Mouse (Mus musculus) adrenal gland, adult 2 months (tissue): Measurements from ENCODE around the gene Gm10100. TPM values are rescaled to one million over a fixed set of nuclear protein-coding genes. Genes with fewer than 3 reads are reported as not detected.
"Not testable (repeated sequence)": the region's sequence is repeated elsewhere in the genome, so short reads cannot be mapped to it uniquely, and the experiment has no call there.

ENCODE experiments used
- DNase-seq: peaks from one replicate; pipeline ENCODE4 v3.0.0; 2021
- long read RNA-seq: library from polyadenylated mRNA; stranded (forward); transcript quantifications from one replicate; pipeline ENCODE4 v2.0.0, GENCODE M21; 2021
- polyA plus RNA-seq: library from polyadenylated mRNA; depleted of rRNA; stranded (reverse); fragments of >200 nt; gene quantifications from 2 replicates; pipeline ENCODE4 v1.2.3, GENCODE M21; 2012; rRNA removed
- total RNA-seq, 2 experiments: library from RNA; stranded (reverse); gene quantifications; 2 replicates each; pipeline ENCODE4 v1.2.3; 2021

Gm10100 gene
- total RNA-seq (not detected), polyA plus RNA-seq (not detected in 2 replicates)
- long read RNA-seq = 0 reads

DNA sequence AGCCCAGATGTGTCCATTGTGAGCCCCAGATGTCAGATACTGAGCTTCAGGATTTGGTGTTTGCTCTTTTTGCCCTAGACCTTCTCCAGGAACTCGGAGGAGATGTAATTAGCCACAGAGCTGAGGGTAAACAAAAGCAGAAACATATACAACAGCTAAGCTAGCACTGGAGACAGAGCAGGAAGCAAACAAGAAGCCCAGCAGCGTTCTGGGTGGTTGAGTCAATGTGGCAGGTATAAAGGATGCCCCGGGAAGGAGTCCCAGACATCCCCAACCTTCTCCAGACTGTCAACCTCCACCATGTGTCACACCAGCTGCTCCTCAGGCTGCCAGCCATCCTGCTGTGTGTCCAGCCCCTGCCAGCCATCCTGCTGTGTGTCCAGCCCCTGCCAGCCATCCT is at the start of gene Gm10100:
Gene Gm10100 (plus strand): TSS at position 301 of the 400 bp plus-strand sequence.
- no peak for DNase-seq

DNA sequence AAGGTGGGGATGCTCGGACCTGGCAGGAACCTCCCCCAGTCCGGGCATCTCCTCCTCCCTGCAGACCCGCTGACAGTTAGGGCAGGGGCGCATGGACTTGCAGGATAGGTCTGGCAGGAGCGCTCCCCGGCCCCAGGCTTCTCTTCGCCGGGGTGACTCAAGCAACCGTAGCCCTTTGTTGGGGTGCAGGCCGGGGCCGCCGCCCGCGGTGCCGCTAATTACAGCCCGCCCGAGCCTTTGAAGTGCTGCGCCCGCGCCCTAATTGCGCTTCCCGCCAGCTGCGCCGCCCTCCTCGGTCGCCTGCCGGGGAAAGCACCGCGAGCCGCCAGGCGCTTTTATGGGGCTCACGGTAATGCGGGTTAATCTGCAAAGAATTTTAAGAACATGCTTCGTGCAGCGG is 48.7 kb upstream of the Gm10100 start:
- no peak for DNase-seq

DNA sequence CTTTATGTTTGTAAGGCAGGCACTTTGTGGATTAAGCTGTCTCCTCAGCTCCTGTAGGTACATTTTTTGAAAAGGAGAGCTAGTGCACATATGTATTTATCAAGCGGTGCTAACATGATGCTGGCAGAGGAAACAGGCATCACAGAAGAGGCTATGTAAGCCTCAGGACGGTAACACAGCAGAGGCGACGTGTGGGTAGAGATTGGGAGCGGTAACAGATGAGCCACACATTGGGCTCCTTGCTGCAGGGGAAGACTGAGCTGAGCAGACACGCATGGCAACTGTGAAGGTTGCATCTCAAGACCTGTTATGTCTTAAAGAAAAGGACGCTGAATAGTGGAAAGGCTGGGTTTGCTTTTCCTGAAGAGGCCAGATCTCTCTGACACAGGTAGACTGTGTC is 43.3 kb upstream of the Gm10100 start:
- DNase-seq = no peak

DNA sequence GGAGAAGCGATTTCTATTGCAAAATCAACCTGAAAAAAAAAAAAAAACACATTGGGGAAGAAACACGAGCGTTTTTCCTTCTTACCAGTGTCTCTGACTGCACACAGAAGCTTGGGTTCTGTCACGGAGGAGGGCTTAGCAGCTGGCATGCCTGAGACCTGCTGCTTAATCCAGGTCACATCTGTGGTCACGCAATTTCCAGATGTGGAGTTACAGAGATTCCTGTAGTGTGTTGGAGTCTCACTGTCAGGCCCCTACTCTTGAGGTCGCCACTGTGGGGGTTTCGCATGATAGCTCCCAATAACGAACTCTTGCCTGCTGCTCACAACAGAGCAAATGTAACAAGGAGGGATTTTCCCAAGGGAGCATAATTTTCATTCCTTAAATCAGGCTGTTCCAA is 42.1 kb upstream of the Gm10100 start:
- DNase-seq = no peak

DNA sequence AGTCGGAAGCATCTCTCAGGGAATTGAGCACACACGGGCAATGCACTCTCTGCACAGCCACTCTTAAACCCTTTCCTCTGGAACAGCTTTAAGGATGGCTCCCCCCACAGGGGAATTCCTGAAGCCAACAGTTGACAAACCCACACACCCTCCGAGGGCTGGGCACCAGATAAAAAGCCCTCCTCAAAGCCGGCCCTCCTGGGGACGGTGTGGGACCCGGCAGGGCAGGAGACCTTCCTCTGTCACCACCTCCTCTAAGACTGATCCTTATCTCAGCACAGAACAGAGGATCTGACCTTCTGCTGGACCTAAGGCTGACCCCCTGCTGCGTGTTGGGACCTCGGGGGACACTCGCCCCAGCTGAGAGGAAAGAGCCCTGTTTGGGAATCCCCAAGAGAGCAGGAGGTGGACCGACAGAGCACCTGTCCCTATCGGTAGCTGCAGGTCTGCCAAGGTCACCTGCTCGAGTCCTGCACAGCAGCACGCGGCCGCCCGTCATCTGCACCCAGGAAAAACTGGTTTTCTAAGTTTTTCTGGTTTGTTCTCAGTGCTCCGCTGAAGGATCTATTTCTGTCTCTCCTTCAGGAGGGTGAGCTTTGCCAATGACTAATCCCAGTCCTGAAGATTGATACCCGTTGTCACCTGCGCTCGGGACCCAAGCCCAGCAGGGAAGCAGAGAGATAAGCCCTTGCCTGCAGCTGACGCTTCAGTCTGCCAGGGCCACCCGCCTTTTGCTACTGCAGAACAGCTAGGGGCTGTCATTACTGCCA is 40.2 kb upstream of the Gm10100 start, which contains the start of gene Tspear:
Gene Tspear (plus strand): TSS at position 675 of the 770 bp plus-strand sequence.
- DNase-seq = peak; percentile 23

DNA sequence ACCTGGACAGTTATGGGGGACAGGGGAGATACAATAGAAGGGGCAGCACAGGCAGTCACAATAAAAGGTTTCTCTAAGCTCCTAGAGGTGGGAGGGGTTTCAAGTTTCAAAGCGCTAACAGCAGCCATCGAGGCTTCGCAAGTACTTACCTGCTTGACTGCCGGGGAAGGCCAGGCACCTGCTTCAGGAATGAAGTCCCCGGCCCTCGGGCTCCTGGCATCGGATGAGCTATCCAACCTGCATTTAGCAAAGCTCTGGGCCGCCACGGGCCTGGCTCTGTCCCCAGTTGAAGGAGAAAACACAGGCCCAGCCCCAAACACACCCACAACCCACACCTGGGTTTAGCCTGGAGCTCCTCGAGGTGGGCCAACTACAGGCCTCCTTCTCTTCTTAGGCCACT is 39.3 kb upstream of the Gm10100 start:
- DNase-seq = no peak

DNA sequence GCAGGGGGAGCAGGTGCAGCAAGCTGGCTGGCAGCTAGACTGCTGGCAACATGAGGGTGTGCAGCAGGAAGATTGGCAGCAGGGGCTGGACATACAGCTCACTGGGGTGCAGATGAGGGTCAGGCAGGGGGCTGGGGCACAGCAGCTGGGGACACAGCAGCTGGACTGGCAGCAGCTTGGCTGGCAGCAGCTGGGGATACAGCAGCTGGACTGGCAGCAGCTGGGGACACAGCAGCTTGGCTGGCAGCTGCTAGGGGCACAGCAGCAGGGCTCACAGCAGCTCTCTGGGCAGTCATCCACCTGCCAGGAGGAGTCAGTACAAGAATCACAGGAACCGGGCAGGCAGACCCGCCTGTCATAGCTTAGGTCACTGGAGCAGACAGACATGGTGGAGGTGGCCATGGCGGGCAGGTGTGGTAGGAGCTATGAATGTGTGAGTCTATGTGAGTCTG is 35.9 kb upstream of the Gm10100 start, which contains the start of gene Gm19402:
Gene Gm19402 (minus strand): TSS at position 402 of the 452 bp plus-strand sequence.
- DNase-seq = not testable (repeated sequence)

DNA sequence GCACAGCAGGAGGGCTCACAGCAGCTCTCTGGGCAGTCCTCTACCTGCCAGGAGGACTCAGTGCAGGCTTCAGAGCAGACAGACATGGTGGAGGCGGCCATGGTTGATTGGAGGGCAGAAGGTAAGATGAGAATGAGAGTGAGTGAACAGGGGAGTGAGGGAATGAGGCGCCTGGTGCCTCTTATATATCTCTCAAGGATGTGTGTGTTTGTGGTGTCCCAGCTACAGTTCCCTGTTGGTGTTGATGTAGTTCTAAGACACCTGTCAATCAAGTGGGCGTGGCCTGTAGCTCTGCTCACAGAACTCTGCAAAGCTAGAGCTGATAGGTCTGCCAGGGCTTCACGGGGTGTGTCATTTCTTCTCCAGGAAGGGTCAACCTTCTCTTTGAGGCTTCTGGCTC is 29.2 kb upstream of the Gm10100 start, which contains the start of gene Gm9508:
Gene Gm9508 (minus strand): TSS at position 101 of the 400 bp plus-strand sequence.
- no peak for DNase-seq

DNA sequence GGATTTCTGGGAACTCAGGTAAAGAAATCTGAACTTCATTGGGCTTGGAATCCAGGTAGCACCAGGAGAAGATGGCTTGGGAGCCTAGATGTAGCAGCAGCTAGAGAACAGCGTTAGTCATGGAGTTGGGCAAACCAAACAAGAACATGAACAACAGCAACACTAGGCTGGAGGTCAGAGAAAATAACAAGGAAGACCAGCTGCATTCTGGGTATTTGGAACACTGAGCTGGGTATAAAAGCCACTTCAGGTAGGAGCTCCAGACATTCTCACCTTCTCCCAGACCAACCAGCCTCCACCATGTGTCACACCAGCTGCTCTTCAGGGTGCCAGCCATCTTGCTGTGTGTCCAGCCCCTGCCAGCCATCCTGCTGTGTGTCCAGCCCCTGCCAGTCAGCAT is 20.0 kb upstream of the Gm10100 start, which contains the start of gene Gm10272:
Gene Gm10272 (plus strand): TSS at position 301 of the 400 bp plus-strand sequence.
- DNase-seq = no peak

DNA sequence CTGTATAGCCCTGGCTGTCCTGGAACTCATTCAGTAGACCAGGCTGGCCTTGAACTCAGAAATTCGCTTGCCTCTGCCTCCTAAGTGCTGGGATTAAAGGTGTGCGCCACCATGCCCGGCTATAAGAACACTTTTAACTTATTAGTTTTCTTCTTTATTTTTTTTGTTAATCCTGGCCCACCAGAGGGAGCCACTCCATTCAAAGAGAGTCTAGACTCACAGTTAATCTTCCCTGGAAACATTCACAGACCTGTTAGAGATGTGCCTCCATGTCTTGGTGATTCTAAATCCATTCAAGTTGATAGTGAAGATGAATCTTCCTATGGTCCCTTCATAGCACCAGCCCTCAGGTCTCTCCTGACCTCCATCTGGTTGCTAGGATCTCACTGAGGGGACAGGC is 16.5 kb upstream of the Gm10100 start:
- no peak for DNase-seq

DNA sequence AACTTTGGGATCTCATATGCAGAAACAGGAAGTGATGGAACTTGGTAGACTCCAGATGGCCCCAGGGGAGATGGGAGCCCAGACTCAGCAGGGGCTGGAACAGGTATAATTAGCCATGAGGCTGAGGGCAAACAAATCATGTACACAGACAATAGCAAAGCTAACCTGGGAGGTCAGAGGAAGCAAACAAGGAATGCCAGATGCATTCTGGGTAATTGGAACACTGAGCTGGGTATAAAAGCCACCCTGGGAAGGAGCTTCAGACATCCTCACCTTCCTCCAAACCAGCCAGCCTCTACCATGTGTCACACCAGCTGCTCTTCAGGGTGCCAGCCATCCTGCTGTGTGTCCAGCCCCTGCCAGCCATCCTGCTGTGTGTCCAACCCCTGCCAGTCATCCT is 15.1 kb upstream of the Gm10100 start, which contains the start of gene Gm10024:
Gene Gm10024 (plus strand): TSS at position 301 of the 400 bp plus-strand sequence.
- not testable (repeated sequence) for DNase-seq

DNA sequence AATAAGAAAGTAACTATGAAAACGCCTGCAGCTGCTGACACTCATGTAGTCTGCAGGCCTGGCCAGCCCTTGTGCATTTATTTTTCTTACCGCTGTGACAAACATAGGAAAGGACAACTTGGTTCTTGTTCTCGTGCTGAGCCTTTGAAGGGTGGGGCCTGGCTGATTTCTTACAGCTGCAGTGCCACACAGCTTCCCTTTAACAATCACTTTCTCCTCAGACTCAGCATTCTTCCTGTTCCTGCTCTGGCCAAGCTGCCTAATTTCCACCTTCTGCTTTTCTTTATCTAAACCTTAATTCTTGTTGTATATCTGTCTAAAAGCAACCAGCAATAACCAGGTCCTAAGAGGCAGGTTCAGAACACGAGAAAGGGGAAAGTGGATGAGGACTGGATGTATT is 12.6 kb upstream of the Gm10100 start:
- no peak for DNase-seq

DNA sequence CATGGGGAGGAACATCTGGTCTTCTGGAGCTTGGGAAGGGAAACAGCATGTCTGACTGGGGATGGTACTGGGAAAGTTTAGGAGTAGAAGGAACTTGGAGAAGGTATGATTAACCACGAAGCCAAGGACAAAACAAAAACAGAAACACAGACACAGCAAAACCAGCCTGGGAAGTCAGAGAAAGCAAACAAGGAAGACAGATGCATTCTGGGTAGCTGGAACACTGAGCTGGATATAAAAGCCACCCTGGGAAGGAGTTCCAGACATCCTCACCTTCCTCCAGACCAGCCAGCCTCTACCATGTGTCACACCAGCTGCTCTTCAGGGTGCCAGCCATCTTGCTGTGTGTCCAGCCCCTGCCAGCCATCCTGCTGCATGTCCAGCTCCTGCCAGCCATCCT is 10.8 kb upstream of the Gm10100 start, which contains the start of gene Gm10142:
Gene Gm10142 (plus strand): TSS at position 301 of the 400 bp plus-strand sequence.
- DNase-seq = no peak

DNA sequence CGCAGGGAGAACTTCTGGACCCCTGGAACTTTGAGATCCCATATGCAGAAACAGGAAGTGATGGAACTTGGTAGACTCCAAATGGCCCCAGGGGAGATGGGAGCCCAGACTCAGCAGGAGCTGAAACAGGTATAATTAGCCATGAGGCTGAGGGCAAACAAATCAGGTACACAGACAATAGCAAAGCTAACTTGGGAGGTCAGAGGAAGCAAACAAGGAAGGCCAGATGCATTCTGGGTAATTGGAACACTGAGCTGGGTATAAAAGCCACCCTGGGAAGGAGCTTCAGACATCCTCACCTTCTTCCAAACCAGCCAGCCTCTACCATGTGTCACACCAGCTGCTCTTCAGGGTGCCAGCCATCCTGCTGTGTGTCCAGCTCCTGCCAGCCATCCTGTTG is 6.0 kb upstream of the Gm10100 start, which contains the start of gene Krtap12-1:
Gene Krtap12-1 (plus strand): TSS at position 301 of the 400 bp plus-strand sequence.
- not testable (repeated sequence) for DNase-seq

DNA sequence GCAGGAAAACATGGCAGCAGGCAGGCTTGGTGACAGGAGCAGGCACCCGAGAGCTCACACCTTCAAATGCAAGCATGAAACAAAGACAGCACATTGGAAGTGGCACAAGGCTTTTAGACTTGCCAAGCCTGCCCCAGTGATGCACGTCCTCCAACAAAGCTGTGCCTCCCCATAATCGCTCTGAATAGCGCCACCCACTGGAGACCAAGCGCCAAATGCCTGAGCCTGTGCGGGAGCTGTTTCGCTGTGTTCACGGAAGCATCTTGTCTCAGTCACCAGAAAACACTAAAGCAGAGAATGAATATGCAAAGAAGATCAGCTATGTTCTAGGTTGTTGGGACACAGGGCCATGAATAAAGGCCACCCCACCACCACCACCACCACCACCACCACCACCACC is 1.4 kb upstream of the Gm10100 start:
- no peak for DNase-seq

DNA sequence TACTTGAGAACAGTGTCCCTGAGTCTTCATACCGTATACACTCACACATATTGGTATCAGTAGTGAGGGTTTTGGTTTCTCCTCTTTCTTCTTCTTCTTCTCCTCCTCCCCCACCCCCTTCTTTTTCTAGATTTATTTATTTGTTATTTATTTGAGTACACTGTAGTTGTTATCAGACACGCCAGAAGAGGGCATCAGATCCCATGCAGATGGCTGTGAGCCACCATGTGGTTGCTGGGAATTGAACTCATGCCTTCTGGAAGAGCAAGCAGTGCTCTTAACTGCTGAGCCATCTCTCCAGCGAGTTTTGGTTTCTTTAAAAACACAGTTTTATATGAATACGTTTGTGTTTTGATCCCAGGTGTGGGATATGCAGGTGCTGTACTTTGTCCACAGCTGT is 2.0 kb downstream of the Gm10100 start:
- DNase-seq = no peak

DNA sequence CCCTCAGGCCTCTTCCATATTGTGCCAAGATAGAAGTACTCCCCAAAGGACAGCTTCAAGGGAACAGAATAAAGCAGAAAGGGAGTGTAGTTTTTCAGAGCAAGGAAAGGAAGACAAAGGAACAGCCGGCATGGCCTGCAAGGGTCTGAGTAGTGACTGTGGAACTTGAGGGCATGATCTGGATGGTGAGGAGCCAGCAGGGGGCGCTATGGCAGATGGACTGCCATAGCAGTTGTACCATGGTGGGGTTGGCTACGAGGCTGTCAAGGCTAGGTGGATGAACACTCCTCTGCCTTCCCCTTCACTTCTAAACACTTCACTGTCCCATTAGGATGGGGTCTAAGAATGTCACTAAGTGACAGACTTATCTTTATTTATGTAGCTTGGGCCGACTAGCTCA is 3.0 kb downstream of the Gm10100 start:
- DNase-seq = no peak

DNA sequence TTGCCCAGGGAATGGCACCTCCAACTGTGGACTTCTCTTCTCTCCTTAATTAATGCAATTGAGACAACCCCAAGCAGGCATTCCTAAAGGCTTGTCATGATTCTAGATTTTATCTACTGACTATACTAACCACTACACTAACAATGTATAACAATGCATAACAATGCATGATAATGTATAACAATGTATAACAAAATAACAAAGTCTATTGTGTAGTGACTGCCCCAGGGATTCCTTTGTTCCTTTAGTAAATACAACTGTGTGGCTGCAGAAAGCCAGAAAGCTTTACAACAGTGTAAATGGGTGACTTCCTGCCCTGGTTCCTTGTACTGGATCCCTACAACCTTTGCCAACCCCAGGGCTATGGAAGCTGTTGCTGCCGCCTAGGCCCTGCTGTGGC is 9.6 kb downstream of the Gm10100 start:
- no peak for DNase-seq

DNA sequence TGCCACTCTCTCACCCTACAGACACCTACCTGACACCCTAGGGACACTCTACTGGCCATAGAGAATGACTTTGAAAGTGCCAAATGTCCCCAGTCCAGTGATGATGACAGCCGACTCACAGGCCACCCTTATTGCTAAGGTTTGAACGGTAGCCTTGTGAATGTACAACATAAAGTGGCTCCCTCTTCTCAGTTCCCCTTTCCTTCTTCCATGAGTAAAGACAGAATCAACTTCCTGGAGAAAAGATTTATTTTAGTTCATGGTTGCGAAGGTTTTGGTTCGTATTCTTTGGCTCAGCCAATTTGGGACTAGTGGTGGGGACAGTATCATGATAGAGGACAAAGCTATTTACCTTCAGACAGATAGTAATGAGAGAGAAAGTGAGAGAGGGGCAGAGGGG is 12.6 kb downstream of the Gm10100 start:
- no peak for DNase-seq

DNA sequence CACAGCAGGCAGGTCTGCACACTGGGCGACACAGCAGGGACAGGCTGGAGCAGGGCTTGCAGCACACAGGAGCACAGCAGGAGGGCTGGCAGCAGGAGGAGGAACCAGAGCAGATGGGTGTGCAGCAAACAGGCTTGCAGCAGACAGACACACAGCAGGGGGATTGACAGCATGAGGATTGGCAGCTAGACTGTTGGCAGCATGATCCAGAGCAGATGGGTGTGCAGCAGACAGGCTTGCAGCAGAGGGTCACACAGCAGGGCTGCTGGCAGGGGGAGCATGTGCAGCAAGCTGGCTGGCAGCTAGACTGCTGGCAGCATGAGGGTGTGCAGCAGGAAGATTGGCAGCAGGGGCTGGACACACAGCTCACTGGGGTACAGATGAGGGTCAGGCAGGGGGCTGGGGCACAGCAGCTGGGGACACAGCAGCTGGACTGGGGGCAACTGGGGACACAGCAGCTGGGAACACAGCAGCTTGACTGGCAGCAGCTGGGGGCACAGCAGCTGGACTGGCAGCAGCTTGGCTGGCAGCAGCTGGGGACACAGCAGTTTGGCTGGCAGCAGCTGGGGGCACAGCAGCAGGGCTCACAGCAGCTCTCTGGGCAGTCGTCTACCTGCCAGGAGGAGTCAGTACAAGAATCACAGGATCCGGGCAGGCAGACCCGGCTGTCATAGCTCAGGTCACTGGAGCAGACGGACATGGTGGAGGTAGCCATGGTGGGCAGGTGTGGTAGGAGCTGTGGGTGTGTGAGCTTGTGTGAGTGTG is 15.8 kb downstream of the Gm10100 start, which contains the start of gene Gm18596:
Gene Gm18596 (minus strand): TSS at position 715 of the 765 bp plus-strand sequence.
- DNase-seq = not testable (repeated sequence)

DNA sequence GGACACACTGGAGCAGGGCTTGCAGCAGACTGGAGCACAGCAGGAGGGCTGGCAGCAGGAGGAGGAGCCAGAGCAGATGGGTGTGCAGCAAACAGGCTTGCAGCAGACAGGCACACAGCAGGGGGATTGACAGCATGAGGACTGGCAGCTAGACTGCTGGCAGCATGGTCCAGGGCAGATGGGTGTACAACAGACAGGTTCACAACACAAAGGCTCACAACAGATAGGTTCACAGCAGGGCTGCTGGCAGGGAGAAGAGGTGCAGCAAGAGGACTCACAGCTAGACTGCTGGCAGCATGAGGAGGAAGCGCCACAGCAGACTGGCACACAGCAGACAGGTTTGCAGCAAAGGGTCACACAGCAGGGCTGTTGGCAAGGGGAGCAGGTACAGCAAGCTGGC is 24.4 kb downstream of the Gm10100 start:
- DNase-seq = not testable (repeated sequence)

DNA sequence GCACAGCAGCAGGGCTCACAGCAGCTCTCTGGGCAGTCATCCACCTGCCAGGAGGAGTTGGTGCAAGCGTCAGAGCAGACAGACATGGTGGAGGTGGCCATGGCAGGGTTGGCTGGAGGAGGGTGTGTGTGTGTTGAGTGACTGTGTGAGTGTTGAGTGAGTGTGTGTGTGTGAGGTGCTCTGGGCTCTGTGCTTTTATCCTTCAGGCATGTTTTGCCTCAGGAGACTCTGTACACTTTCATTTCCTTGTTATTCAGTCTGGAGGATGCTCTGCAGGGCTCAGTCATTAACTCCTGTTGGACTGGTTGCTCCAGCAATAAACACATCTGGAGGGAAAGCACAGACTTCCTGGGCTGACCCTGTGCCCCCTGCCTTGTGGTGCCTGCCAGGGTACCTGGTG is 25.0 kb downstream of the Gm10100 start, which contains the start of gene Gm9736:
Gene Gm9736 (minus strand): TSS at position 101 of the 400 bp plus-strand sequence.
- not testable (repeated sequence) for DNase-seq
